Mouse (Mus musculus) bone marrow, adult 2 months (tissue): ENCODE data around the gene Rprm.

Experiments
- CTCF ChIP-seq: fragments of 200-500 bp; IDR thresholded peaks from 2 replicates; pipeline ENCODE4 v1.5.1; 2011; ENCODE audit warnings: low read length, control low read depth; ENCODE audit not compliant: control insufficient read depth, insufficient read depth
- POLR2A ChIP-seq: fragments of 200-500 bp; IDR thresholded peaks from 2 replicates; pipeline ENCODE4 v1.6.1; 2011; ENCODE audit warnings: low read depth, mild to moderate bottlenecking, control low read depth, low read length, borderline replicate concordance; ENCODE audit not compliant: control insufficient read depth

- TF ChIP-seq POLR2A: no peak
- TF ChIP-seq CTCF: no peak
Observed at GRCm38 (mm10) chr2:54106232-54106726, 20.9 kb upstream of the Rprm start.
